Mouse (Mus musculus): ENCODE data around the gene Maml3.

GRCm38 (mm10) chr3:52108027-52108426, 3.2 kb upstream of the Maml3 start:
- TF ChIP-seq CTCF (IDR thresholded peaks at IDR 0.05; ENCODE audit: low read depth) (no peak), EP300 (optimal IDR thresholded peaks at IDR 0.05) (no peak)

All from stomach, postnatal 0 days (tissue).